Mouse (Mus musculus): Measurements from ENCODE around the gene Sord. TPM values are rescaled to one million over a fixed set of nuclear protein-coding genes. Genes with fewer than 3 reads are reported as not detected.

Sord gene
- polyA plus RNA-seq, 1 experiment from 2014 or later = 16.6 TPM

DNA sequence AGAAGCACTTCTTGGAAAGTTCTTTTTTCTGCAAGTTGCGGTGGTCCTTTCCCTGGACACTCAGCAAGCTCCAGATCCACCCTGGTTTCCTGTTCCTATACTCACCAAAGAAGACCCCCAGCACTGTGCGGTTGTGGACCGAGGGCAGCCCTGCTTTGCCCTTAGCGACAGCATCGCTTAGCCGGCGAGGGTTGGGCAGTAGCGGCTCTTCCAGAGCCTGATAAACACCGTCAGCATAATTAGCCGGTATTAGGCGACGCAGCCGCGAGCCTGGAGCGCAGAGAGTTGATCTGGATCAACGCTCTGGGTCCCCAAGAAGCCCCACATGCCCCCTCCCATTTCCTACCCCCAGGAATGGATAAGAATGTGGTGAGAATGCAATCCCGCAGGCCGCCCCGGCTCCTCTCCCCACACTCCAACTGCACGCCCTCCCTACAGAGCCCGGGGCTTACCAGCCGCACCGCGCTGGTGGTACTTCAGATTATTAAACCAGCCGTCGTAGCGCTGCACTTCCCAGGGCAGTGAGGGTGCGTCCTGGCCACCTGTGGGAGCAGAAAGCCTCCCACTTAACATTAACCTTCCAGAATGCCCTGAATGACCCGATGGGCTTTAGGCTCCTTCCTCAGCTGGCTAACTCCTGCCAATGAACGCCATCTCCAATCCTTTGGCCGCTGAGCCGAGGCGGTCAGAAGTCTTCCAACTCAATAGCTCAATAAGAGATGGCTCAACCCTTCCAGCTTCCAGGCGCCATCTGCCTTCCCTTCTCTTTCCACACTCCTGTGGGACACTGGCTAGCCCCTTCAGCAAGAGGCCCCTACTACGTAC lies 62.9 kb downstream of the Sord start:
- peak overlapping the region; percentile 26 for H3K4me2 ChIP-seq
- H3K27me3 ChIP-seq = peaks cover 100% of the 10 kb centered on the region
- peak overlapping the region; percentile 19 for H3K4me3 ChIP-seq (replicated peaks)
- ATAC-seq (ENCODE audit: insufficient number of reproducible peaks, insufficient read depth, low FRiP score, low TSS enrichment, low read depth) = no peak
- no peak overlapping the region for H3K9ac ChIP-seq (replicated peaks)
- H3K9me3 ChIP-seq = no peaks in the 10 kb centered on the region
- under 1% methylated on average over 35 of the region's 35 CpGs for WGBS
- H3K4me1 ChIP-seq (replicated peaks) = peaks cover 27% of the 10 kb centered on the region
- H3K36me3 ChIP-seq = no peaks in the 10 kb centered on the region
- H3K27ac ChIP-seq = no peak overlapping the region

DNA sequence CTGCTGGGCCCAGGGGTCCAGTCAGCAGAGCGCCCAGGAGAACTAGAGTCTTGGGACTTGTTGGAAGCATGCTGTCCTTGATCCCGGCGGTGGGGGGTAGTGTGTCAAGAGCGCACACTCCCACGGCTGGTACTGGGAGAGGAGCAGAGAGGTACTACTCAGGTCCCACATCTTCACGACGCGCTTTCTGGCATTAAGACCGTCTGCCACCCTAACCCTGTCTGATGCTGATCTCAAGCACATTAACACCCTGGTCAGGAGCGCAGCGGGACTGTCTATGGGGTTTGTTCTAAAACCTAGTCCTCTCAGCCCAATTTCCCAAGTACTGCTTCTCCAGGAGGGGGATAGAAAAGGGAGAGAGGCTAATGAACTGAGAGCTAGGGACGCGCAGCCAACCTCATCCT lies 63.5 kb downstream of the Sord start, which contains the start of gene Duox2:
Gene Duox2 (minus strand): TSS at position 354 of the 404 bp plus-strand sequence.
- no peak within 1 kb of the TSS for H3K27ac ChIP-seq
- peaks cover 99% of the 10 kb centered on the region for H3K27me3 ChIP-seq
- ATAC-seq (ENCODE audit: insufficient number of reproducible peaks, insufficient read depth, low FRiP score, low TSS enrichment, low read depth) = no peak
- H3K9me3 ChIP-seq = no peaks in the 10 kb centered on the region
- H3K4me2 ChIP-seq = peak within 1 kb of the TSS; percentile 55
- no peak within 1 kb of the TSS for H3K9ac ChIP-seq (replicated peaks)
- 6% methylated on average over 13 of the region's 13 CpGs for WGBS
- H3K4me1 ChIP-seq (replicated peaks) = peaks cover 27% of the 10 kb centered on the region
- H3K36me3 ChIP-seq = no peaks in the 10 kb centered on the region
- H3K4me3 ChIP-seq (replicated peaks) = peak within 1 kb of the TSS; percentile 33

DNA sequence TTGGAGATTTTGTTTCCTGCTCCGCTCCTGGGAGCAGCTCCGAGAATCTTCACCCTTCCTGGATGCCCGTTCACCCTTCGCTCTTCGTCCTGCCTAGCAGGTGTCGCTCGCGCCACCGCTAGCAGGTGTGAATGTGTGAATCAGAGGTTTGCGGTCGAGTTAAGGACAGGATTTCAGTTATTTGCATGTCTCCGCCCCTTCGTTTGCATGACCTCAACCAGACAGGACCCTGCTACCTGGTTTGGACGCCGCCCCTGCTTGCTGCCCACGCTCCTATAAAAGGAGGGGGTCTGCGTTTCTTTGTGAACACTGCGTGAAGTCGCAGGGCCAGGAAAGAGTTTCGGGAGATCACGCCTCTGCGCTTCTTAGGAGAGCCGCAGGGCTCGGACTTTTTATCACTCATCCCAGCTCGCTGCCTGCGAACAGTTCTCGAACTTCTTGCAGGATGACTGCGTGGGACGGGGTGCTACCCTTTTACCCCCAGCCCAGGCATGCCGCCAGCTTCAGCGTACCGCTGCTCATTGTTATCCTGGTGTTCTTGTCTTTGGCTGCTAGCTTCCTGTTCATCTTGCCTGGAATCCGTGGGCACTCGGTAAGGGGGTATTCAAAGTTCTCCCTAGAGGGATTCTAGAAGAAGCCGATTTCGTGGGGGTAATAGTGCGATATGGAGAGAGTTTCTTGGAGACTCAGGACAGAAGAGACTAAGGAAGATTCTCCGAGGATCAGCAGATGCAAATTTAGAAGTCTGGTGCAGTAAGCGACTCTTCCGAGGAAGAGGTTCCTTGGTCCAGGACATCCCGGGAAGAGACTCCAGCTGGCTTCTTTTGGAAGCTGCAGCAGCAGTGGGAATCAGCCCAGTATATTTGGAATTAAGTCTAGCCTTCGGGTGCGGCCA lies 64.3 kb downstream of the Sord start, which contains the start of gene Duoxa2:
Gene Duoxa2 (plus strand): TSS at position 305 of the 895 bp plus-strand sequence.
- Histone ChIP-seq H3K4me2 (peak within 1 kb of the TSS; percentile 55), H3K27me3 (peaks cover 99% of the 10 kb centered on the region), H3K27ac (no peak within 1 kb of the TSS), H3K9ac (replicated peaks) (no peak within 1 kb of the TSS), H3K36me3 (no peaks in the 10 kb centered on the region), H3K4me1 (replicated peaks) (peaks cover 27% of the 10 kb centered on the region), H3K9me3 (no peaks in the 10 kb centered on the region), H3K4me3 (replicated peaks) (peak within 1 kb of the TSS; percentile 33)
- no peak for ATAC-seq (ENCODE audit: insufficient number of reproducible peaks, insufficient read depth, low FRiP score, low TSS enrichment, low read depth)
- 2% methylated on average over 43 of the region's 43 CpGs for WGBS

DNA sequence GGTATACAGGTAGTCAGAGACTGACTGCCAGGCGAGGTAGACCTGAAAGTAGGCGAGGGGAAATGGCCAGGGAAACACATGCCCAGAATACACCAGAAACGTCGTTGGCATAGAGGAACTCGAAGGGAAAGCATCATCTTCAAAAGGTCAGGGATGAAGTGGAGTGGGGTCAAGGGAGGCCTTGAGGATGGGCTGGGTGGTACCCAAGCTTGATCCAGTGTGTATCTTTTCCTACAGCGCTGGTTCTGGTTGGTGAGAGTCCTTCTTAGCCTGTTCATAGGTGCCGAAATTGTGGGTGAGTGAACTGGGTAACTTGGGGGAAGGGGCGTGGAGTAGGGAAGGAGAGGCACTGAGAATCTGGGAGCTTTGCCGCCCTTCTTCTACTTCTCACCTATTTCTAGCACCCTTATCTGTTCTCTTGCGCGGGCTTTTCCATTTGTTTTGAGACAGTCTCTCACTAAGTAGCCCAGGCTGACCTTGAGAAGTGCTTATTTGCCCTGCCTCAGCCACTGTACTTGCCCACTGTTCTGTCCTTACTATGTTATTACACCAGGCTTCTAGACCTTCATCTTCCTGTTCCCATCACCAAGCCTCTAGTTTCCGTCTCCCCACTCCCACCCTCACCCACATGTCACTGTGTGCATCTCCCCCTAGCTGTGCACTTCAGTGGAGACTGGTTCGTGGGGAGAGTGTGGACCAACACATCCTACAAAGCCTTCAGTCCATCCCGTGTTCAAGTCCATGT lies 65.5 kb downstream of the Sord start:
- no peak overlapping the region for H3K27ac ChIP-seq
- peaks cover 27% of the 10 kb centered on the region for H3K4me1 ChIP-seq (replicated peaks)
- H3K4me2 ChIP-seq = no peak overlapping the region
- no peaks in the 10 kb centered on the region for H3K36me3 ChIP-seq
- WGBS = 11% methylated on average over 14 of the region's 14 CpGs
- H3K9me3 ChIP-seq = no peaks in the 10 kb centered on the region
- no peak for ATAC-seq (ENCODE audit: insufficient number of reproducible peaks, insufficient read depth, low FRiP score, low TSS enrichment, low read depth)
- no peak overlapping the region for H3K4me3 ChIP-seq (replicated peaks)
- peaks cover 99% of the 10 kb centered on the region for H3K27me3 ChIP-seq
- H3K9ac ChIP-seq (replicated peaks) = no peak overlapping the region

DNA sequence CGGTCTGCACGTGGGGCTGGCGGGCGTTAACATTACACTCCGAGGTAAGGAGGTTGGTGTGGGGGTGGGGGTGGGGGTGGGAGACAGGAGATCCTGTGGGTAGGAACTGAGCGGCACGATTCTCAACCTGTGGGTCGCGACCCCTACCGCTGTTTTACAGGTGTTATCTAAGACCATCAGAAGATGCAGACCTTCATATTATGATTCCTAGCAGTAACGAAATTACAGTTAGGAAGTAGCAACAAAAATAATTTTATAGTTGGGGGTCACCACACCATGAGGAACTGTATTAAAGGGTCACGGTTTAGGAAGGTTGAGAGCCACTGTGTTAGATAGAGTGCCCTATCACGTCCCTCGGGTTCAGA lies 66.1 kb downstream of the Sord start:
- peaks cover 99% of the 10 kb centered on the region for H3K27me3 ChIP-seq
- H3K4me3 ChIP-seq (replicated peaks) = no peak overlapping the region
- no peaks in the 10 kb centered on the region for H3K36me3 ChIP-seq
- no peaks in the 10 kb centered on the region for H3K9me3 ChIP-seq
- peak overlapping the region; percentile 72 for H3K4me2 ChIP-seq
- H3K9ac ChIP-seq (replicated peaks) = no peak overlapping the region
- no peak overlapping the region for H3K27ac ChIP-seq
- peaks cover 27% of the 10 kb centered on the region for H3K4me1 ChIP-seq (replicated peaks)
- WGBS = 4% methylated on average over 14 of the region's 14 CpGs
- no peak for ATAC-seq (ENCODE audit: insufficient number of reproducible peaks, insufficient read depth, low FRiP score, low TSS enrichment, low read depth)

DNA sequence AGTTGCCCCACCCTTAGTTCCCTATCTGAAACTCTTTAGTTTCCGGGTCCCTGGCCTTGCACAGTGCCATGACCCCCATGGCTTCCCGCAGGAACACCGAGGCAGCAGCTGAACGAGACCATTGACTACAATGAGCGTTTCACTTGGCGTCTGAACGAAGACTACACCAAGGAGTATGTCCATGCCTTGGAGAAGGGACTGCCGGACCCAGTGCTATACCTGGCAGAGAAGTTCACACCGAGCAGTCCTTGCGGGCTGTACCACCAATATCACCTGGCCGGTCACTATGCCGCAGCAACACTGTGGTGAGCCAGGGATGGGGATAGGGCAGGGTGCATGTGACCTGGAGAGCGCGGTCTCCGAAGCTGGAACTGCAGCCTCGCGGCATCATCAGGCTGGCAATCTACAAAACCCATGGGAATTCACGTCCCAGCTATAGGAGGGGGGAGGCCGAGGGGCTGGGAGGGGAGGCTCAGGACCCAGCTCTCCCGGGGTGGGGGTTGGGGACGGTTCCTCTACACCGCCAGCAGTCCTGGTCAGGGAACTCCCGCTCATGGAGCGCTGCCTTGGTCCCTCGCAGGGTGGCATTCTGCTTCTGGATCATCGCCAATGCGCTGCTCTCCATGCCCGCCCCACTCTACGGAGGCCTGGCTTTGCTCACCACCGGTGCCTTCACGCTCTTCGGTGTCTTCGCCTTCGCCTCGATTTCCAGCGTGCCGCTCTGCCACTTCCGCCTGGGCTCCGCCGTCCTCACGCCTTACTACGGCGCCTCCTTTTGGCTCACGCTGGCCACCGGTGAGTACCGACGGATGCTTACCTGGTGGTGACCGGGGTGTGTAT lies 66.8 kb downstream of the Sord start:
- no peaks in the 10 kb centered on the region for H3K36me3 ChIP-seq
- H3K4me1 ChIP-seq (replicated peaks) = peaks cover 27% of the 10 kb centered on the region
- H3K9me3 ChIP-seq = no peaks in the 10 kb centered on the region
- WGBS = under 1% methylated on average over 47 of the region's 48 CpGs
- H3K4me3 ChIP-seq (replicated peaks) = peak overlapping the region; percentile 37
- ATAC-seq (ENCODE audit: insufficient number of reproducible peaks, insufficient read depth, low FRiP score, low TSS enrichment, low read depth) = no peak
- no peak overlapping the region for H3K27ac ChIP-seq
- H3K4me2 ChIP-seq = peak overlapping the region; percentile 72
- 0 out of 2 replicates have a peak overlapping the region, but pooled peaks have one; percentile 27 for H3K9ac ChIP-seq (replicated peaks)
- peaks cover 99% of the 10 kb centered on the region for H3K27me3 ChIP-seq

DNA sequence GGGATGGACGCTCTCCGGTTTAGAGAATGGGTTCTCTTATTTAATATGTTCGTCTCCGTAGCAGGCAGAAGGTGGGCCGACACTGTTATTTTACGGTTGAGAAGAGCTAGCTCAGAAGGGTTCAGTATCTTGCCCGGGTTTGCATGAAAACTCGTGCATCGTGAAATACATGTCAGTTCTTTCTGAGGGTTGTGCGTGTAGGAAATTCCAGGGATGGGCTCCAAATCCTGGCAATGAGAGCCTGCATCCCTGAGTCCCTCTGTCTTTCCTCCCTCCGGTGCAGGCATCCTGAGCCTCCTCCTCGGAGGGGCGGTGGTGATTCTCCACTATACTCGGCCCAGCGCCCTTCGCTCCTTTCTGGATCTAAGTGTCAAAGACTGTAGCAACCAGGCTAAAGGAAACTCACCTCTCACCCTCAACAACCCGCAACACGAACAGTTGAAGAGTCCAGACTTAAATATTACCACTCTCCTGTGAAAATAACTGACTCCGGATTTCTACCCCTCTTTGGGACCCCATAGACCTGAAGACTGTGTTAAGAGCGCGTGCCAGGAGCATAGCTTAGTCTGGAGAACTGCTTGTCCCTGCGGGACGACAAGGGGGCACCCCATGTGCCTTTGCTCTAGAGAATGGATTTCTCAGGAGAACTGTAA lies 67.5 kb downstream of the Sord start:
- Histone ChIP-seq H3K36me3 (no peaks in the 10 kb centered on the region), H3K9me3 (no peaks in the 10 kb centered on the region), H3K4me3 (replicated peaks) (peak overlapping the region; percentile 37), H3K9ac (replicated peaks) (0 out of 2 replicates have a peak overlapping the region, but pooled peaks have one; percentile 27), H3K4me1 (replicated peaks) (peaks cover 27% of the 10 kb centered on the region), H3K27me3 (peaks cover 99% of the 10 kb centered on the region), H3K4me2 (peak overlapping the region; percentile 72), H3K27ac (no peak overlapping the region)
- WGBS = 7% methylated on average over 23 of the region's 23 CpGs
- ATAC-seq (ENCODE audit: insufficient number of reproducible peaks, insufficient read depth, low FRiP score, low TSS enrichment, low read depth) = no peak

DNA sequence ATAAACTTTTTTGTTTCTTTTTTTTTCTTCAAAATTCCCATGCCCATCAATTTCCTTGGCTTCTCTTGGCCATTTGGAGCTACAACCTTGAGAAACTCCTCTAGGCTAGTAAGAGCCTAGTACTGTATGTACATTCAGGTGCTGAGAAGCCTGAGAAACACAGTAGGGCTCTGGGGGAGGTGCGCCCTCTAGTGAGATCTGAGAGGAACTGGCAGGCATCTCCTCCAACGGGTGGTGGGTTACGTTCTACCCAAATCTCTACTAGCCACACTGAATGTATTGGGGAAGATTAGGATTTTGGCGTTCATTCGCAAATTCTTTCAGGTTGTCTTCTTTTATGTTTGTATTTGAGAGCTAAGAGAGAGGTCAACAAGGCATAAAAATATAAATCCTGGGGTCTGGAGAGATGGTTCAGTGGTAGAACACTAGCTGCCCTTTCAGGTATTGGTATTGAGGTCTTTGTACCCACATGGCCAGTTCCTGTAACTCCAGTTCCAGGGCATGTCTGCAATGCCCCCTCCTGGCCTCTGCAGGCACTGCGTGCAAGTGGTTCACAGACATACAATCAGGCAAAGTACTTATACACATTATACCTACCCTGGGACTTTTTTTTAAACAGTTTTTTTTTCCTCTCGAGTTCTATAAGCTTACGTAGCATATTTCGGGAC lies 68.2 kb downstream of the Sord start:
- no peak overlapping the region for H3K4me3 ChIP-seq (replicated peaks)
- 14% methylated on average over 9 of the region's 9 CpGs for WGBS
- no peak overlapping the region for H3K4me2 ChIP-seq
- ATAC-seq (ENCODE audit: insufficient number of reproducible peaks, insufficient read depth, low FRiP score, low TSS enrichment, low read depth) = no peak; the same call in 1 of the 2 replicates
- no peaks in the 10 kb centered on the region for H3K36me3 ChIP-seq
- no peaks in the 10 kb centered on the region for H3K9me3 ChIP-seq
- no peak overlapping the region for H3K9ac ChIP-seq (replicated peaks)
- peaks cover 98% of the 10 kb centered on the region for H3K27me3 ChIP-seq
- no peak overlapping the region for H3K27ac ChIP-seq
- H3K4me1 ChIP-seq (replicated peaks) = peaks cover 21% of the 10 kb centered on the region

DNA sequence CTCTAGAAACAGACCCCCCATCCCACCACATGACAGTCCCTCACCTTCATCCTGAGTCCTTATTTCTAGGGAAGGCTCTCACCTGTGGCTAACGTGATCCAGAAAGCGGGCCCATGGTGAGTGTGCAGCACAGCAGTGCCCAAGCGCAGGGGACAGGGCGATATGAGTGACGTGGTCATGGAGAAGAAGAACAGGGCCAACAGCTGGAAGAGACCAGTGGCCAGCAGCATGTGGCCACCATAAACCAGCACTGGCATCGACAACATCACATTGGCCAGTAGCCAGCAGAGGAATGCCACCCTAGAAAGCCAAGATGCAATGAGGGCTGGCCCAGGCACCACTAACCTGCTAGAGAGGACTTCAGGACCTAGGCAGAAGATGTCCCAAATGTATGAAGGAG lies 70.0 kb downstream of the Sord start:
- no peaks in the 10 kb centered on the region for H3K36me3 ChIP-seq
- H3K27me3 ChIP-seq = peaks cover 96% of the 10 kb centered on the region
- no peak overlapping the region for H3K9ac ChIP-seq (replicated peaks)
- 87% methylated on average over 6 of the region's 6 CpGs for WGBS
- no peaks in the 10 kb centered on the region for H3K9me3 ChIP-seq
- peaks cover 9% of the 10 kb centered on the region for H3K4me1 ChIP-seq (replicated peaks)
- H3K27ac ChIP-seq = no peak overlapping the region
- H3K4me3 ChIP-seq (replicated peaks) = no peak overlapping the region
- no peak for ATAC-seq (ENCODE audit: insufficient number of reproducible peaks, insufficient read depth, low FRiP score, low TSS enrichment, low read depth)
- no peak overlapping the region for H3K4me2 ChIP-seq
